Mouse (Mus musculus): ENCODE data around the gene Bsdc1. TPM values are rescaled to one million over a fixed set of nuclear protein-coding genes. Genes with fewer than 3 reads are reported as not detected.

The Bsdc1 gene
- polyA plus RNA-seq, 1 experiment from 2014 or later: 25.0 TPM

DNA sequence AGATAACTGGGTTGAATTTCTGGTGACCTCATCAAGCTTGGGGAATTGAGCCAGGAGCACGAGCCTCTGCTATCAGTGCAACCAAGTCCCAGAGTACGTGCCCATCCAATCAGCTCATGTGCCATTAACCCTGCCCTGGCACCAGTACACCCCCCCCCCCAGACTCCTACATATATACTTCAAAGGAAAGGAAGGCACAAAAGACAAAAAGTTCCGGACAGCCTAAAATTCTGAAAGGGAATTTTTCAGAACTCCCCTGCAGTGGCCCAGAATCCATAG is 46.8 kb downstream of the Bsdc1 start:
- H3K27ac ChIP-seq (ENCODE audit: low read length): peak overlapping the region; percentile 38; the same call in 1 of the 2 replicates
- no peaks in the 10 kb centered on the region for H3K27me3 ChIP-seq (ENCODE audit: control insufficient read depth, insufficient read depth, low read length)
- H3K9ac ChIP-seq (ENCODE audit: low read length): peak overlapping the region; percentile 23; the same call in 1 of the 2 replicates
- no peaks in the 10 kb centered on the region for H3K36me3 ChIP-seq (ENCODE audit: control insufficient read depth, insufficient read depth)
- H3K4me3 ChIP-seq (ENCODE audit: low read length): no peak overlapping the region
- 31% methylated on average over 3 of the region's 3 CpGs for WGBS
- H3K9me3 ChIP-seq (replicated peaks; ENCODE audit: control insufficient read depth, low read length): no peaks in the 10 kb centered on the region
- peak overlapping the region; percentile 31 for H3K4me2 ChIP-seq (ENCODE audit: low read depth, low read length)
- H3K4me1 ChIP-seq (ENCODE audit: control insufficient read depth, insufficient read depth, low read length): peaks cover 41% of the 10 kb centered on the region
- ATAC-seq (replicated peaks; ENCODE audit: extremely low read depth, insufficient read depth, low FRiP score): peak; percentile 82

DNA sequence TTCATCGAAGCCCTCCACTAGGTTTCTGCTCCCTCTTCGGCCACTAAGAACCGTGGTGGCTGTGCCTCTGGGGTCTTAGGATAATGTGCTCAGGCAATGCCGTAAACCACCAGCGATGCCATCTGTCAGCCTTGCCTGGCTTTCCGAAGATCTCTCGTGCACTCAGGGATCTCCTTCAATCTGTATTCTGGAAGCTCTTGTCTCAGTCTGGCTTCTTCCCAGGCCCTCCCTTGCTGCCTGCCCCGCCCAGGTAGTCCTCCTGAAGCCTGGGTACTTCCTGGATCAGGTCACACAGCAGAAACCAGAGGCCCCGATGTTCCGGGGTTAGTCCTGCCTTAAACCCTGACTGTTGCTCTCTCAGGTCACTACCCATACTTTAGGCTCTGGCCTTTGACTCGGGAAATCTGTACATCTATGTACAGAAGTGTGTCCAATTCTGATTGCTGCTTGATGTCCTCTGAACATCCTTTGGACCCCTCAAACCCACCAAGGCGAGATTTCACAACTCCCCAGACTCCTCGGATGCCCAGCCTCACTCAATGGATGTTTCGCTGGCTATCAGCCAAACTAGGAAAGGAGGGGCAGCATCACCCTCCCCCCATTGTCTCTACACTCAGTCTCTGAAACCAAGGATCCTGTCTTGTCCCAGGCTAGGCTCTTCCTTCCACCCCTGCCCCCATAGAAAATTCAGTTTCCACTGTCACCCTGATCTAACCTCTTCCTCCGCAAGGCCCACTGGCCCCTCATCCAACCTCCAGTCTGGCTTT is 47.6 kb downstream of the Bsdc1 start:
- Histone ChIP-seq H3K9me3 (replicated peaks; ENCODE audit: control insufficient read depth, low read length) (no peaks in the 10 kb centered on the region), H3K9ac (ENCODE audit: low read length) (peak overlapping the region; percentile 2; the same call in 1 of the 2 replicates), H3K4me3 (ENCODE audit: low read length) (no peak overlapping the region), H3K27me3 (ENCODE audit: control insufficient read depth, insufficient read depth, low read length) (no peaks in the 10 kb centered on the region), H3K27ac (ENCODE audit: low read length) (no peak overlapping the region), H3K4me2 (ENCODE audit: low read depth, low read length) (no peak overlapping the region), H3K36me3 (ENCODE audit: control insufficient read depth, insufficient read depth) (no peaks in the 10 kb centered on the region), H3K4me1 (ENCODE audit: control insufficient read depth, insufficient read depth, low read length) (peaks cover 34% of the 10 kb centered on the region)
- ATAC-seq (replicated peaks; ENCODE audit: extremely low read depth, insufficient read depth, low FRiP score): no peak
- 58% methylated on average over 15 of the region's 15 CpGs for WGBS

DNA sequence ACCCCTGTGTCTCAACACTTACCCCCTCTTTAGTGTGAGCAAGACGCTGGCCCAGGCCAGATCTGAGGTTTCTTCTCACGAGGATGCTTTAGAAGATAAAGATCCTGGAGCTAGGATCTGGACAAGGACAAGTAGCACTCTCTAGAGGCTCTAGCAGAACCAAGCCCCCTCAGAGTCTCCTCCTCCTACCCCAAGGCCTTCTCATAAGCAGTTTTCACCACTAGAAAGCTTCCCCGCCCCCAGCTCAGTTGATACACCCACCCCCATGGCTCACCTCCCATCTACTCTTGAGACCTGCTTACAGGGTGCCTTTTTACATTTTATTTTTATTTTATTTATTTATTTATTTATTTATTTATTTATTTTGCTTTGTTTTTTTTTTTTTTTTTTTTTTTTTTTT is 48.3 kb downstream of the Bsdc1 start:
- Histone ChIP-seq H3K36me3 (ENCODE audit: control insufficient read depth, insufficient read depth) (no peaks in the 10 kb centered on the region), H3K4me2 (ENCODE audit: low read depth, low read length) (no peak overlapping the region), H3K4me1 (ENCODE audit: control insufficient read depth, insufficient read depth, low read length) (peaks cover 28% of the 10 kb centered on the region), H3K9me3 (replicated peaks; ENCODE audit: control insufficient read depth, low read length) (no peaks in the 10 kb centered on the region), H3K27ac (ENCODE audit: low read length) (no peak overlapping the region), H3K27me3 (ENCODE audit: control insufficient read depth, insufficient read depth, low read length) (no peaks in the 10 kb centered on the region), H3K9ac (ENCODE audit: low read length) (no peak overlapping the region), H3K4me3 (ENCODE audit: low read length) (no peak overlapping the region)
- WGBS: 77% methylated on average over 3 of the region's 3 CpGs
- no peak for ATAC-seq (replicated peaks; ENCODE audit: extremely low read depth, insufficient read depth, low FRiP score)

DNA sequence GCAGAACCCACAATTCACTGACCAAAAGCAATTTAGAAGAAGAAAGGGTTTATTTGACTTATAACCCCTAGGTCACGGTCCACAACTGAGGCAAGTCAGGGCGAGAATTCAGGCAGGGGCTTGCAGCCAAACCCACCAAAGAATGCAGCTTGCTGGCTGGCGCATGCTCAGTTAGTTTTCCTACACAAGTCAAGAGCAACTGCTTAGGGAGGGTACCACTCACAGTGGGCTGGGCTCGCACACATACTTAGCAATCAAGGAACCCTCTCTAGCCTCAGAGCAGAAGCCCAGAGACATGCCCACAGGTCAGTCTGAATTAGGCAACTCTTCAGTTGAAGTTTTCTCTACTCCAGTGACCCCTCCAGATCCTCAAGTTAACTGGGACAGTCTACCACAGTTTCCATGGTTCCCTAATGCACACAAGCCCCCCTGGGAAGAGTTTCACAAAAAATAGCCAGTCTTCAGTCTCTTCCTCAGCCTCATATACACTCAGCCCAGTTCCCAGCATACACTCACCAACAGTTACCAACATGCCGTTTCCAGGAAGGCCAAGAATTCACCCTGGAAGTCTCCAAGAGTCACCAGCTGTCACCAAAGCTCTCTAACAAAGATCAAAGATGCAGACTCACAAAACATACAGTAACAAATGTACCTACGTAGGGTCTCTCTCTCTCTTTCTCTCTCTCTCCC is 49.5 kb downstream of the Bsdc1 start:
- Histone ChIP-seq H3K4me1 (ENCODE audit: control insufficient read depth, insufficient read depth, low read length) (peaks cover 39% of the 10 kb centered on the region), H3K4me3 (ENCODE audit: low read length) (no peak overlapping the region), H3K27me3 (ENCODE audit: control insufficient read depth, insufficient read depth, low read length) (no peaks in the 10 kb centered on the region), H3K36me3 (ENCODE audit: control insufficient read depth, insufficient read depth) (no peaks in the 10 kb centered on the region; the same call in 1 of the 2 replicates), H3K4me2 (ENCODE audit: low read depth, low read length) (no peak overlapping the region), H3K9ac (ENCODE audit: low read length) (no peak overlapping the region), H3K9me3 (replicated peaks; ENCODE audit: control insufficient read depth, low read length) (no peaks in the 10 kb centered on the region), H3K27ac (ENCODE audit: low read length) (no peak overlapping the region)
- ATAC-seq (replicated peaks; ENCODE audit: extremely low read depth, insufficient read depth, low FRiP score): no peak
- 64% methylated on average over 6 of the region's 6 CpGs for WGBS

DNA sequence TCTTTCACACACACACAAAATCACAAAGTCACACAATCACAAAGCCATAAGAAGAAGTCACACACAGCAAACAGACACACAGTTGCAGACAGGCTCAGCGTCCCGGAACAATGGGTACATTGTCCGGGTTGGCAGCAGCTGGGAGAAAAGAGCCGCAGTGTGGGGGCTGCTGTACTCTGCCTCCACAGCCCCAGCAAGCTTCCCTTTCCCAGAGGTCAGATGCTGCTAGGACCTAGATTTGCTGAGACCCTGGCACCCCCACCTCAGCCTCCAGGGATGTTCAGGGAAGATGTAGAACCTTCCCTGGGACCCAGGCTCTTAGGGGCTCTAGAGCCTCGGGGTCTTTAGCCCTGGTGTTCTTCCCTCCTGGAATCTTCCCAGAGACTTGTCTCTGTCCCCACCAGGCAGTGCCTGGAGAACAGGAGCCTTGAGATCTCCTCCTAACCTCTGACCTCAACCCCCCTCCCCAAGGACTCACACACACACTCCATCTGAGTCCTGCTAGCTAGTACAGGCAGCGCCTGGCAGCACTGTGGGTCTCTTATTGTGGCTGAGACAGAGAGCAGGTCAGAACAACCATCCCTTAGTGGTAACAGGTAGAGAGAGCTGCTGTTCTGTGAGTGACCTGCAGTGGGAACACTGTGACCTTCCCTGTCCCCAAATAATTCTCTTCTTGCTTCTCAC is 50.2 kb downstream of the Bsdc1 start:
- no peak for ATAC-seq (replicated peaks; ENCODE audit: extremely low read depth, insufficient read depth, low FRiP score)
- Histone ChIP-seq H3K4me1 (ENCODE audit: control insufficient read depth, insufficient read depth, low read length) (peaks cover 40% of the 10 kb centered on the region), H3K4me3 (ENCODE audit: low read length) (no peak overlapping the region), H3K9me3 (replicated peaks; ENCODE audit: control insufficient read depth, low read length) (no peaks in the 10 kb centered on the region), H3K27ac (ENCODE audit: low read length) (no peak overlapping the region; the same call in 1 of the 2 replicates), H3K36me3 (ENCODE audit: control insufficient read depth, insufficient read depth) (peaks cover 1% of the 10 kb centered on the region; the same call in 1 of the 2 replicates), H3K9ac (ENCODE audit: low read length) (no peak overlapping the region), H3K4me2 (ENCODE audit: low read depth, low read length) (no peak overlapping the region), H3K27me3 (ENCODE audit: control insufficient read depth, insufficient read depth, low read length) (no peaks in the 10 kb centered on the region)
- WGBS: 66% methylated on average over 6 of the region's 6 CpGs

DNA sequence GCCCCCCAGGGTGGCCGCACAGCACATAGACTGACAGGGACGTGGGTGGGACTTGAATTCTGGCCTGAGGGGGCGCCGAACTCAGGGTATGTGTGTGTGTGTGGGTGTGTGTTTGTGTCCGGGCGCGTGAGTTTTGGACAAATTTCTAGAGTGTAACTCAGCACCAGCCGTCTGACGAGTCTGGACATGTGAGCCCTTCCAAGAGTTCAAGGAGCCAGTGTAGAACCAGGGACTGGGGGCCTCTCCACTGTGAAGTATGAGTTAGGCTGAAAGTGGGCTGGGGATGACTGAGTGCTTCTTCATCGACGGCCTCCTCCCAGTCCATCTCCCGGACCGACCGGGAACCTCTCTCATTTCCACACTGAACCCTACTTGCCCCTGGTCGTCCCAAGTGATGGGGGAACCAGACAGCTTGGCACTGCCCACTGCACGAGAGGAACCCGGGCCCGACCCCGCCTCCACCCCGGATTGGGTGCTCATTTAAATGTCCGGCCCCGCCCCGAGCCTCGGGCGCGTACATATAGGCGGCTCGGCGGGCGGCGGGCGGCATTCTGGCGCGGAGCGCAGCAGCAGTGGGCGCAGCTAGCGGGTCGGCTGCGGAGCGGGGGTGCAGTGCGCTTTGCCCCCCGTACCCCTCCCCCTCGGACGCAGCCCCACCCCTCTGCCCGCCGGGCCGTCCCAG is 51.8 kb downstream of the Bsdc1 start, which contains the start of gene Marcksl1:
Marcksl1 (plus strand) TSS at position 496 of the 682 bp plus-strand sequence.
- Histone ChIP-seq H3K27me3 (ENCODE audit: control insufficient read depth, insufficient read depth, low read length) (no peaks in the 10 kb centered on the region), H3K4me2 (ENCODE audit: low read depth, low read length) (peak within 1 kb of the TSS; percentile 68), H3K9me3 (replicated peaks; ENCODE audit: control insufficient read depth, low read length) (no peaks in the 10 kb centered on the region), H3K27ac (ENCODE audit: low read length) (peak within 1 kb of the TSS; percentile 94), H3K4me3 (ENCODE audit: low read length) (peak within 1 kb of the TSS; percentile 94), H3K4me1 (ENCODE audit: control insufficient read depth, insufficient read depth, low read length) (peaks cover 32% of the 10 kb centered on the region), H3K9ac (ENCODE audit: low read length) (peak within 1 kb of the TSS; percentile 96), H3K36me3 (ENCODE audit: control insufficient read depth, insufficient read depth) (peaks cover 4% of the 10 kb centered on the region; the same call in 1 of the 2 replicates)
- 7% methylated on average over 47 of the region's 47 CpGs for WGBS
- peak; percentile 87 for ATAC-seq (replicated peaks; ENCODE audit: extremely low read depth, insufficient read depth, low FRiP score)

DNA sequence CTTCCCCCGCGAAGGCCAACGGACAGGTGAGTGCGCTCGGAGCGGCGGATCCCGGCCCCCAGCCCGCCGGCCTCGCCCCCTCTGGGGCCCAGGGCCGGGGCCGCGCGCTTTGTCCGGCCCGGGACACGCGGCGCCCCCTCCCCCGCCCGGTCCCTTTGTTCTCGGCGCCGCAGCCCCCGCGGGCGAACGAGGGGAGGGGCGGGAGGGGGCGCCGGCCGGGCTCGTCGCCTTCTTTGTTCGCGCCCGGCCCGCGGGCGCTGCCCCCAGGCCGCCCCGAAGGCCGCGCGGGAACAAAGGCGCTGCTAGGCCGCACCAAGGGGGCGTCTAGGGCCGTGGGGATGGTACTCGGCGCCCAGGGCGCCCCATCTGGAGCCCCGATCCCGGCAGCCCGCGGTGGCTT is 52.5 kb downstream of the Bsdc1 start:
- peak; percentile 47 for ATAC-seq (replicated peaks; ENCODE audit: extremely low read depth, insufficient read depth, low FRiP score)
- H3K4me2 ChIP-seq (ENCODE audit: low read depth, low read length): peak overlapping the region; percentile 68
- under 1% methylated on average over 43 of the region's 57 CpGs for WGBS
- peak overlapping the region; percentile 94 for H3K27ac ChIP-seq (ENCODE audit: low read length)
- H3K4me3 ChIP-seq (ENCODE audit: low read length): peak overlapping the region; percentile 94
- H3K36me3 ChIP-seq (ENCODE audit: control insufficient read depth, insufficient read depth): peaks cover 7% of the 10 kb centered on the region
- no peaks in the 10 kb centered on the region for H3K9me3 ChIP-seq (replicated peaks; ENCODE audit: control insufficient read depth, low read length)
- peak overlapping the region; percentile 96 for H3K9ac ChIP-seq (ENCODE audit: low read length)
- H3K27me3 ChIP-seq (ENCODE audit: control insufficient read depth, insufficient read depth, low read length): no peaks in the 10 kb centered on the region
- H3K4me1 ChIP-seq (ENCODE audit: control insufficient read depth, insufficient read depth, low read length): peaks cover 26% of the 10 kb centered on the region

DNA sequence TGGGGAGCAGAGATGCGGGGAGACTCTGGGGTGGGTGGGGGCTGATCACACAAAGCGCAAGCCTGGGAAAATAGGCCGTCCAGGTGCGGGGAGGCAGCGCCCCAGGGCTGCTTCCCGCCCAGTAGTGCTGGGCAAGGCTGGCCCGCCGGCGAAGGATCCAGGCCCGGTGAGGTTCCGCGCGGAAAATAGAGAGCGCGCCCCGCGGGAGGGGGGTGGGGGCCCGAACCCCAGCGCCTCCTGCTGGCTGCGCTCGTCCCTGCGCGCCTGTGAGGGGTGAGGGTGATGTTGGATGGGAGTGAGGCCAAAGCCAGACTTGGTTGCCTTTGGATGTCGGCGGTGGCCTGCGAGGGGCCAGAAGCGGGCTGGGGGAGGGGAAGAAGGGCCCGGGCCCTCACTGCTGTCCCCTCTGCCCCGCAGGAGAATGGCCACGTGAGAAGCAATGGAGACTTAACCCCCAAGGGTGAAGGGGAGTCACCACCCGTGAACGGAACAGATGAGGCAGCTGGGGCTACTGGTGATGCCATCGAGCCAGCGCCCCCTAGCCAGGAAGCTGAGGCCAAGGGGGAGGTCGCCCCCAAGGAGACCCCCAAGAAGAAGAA is 53.0 kb downstream of the Bsdc1 start:
- peak overlapping the region; percentile 68 for H3K4me2 ChIP-seq (ENCODE audit: low read depth, low read length)
- under 1% methylated on average over 33 of the region's 35 CpGs for WGBS
- peak overlapping the region; percentile 96 for H3K9ac ChIP-seq (ENCODE audit: low read length)
- H3K27me3 ChIP-seq (ENCODE audit: control insufficient read depth, insufficient read depth, low read length): no peaks in the 10 kb centered on the region
- ATAC-seq (replicated peaks; ENCODE audit: extremely low read depth, insufficient read depth, low FRiP score): peak; percentile 53
- H3K9me3 ChIP-seq (replicated peaks; ENCODE audit: control insufficient read depth, low read length): no peaks in the 10 kb centered on the region
- peak overlapping the region; percentile 94 for H3K27ac ChIP-seq (ENCODE audit: low read length)
- H3K36me3 ChIP-seq (ENCODE audit: control insufficient read depth, insufficient read depth): peaks cover 7% of the 10 kb centered on the region
- peak overlapping the region; percentile 94 for H3K4me3 ChIP-seq (ENCODE audit: low read length)
- peaks cover 22% of the 10 kb centered on the region for H3K4me1 ChIP-seq (ENCODE audit: control insufficient read depth, insufficient read depth, low read length)

All from heart, embryonic 16.5 days (tissue).